Mouse (Mus musculus): ENCODE results near the gene Cog7.
A peak's percentile ranks its signal among the peaks of the same experiment; 100 is the strongest.

Cog7 gene

GRCm38 (mm10) chr7:121899311-121899710, 82.2 kb downstream of the Cog7 start:
- DNase-seq (ENCODE audit: low spot score) = no peak

GRCm38 (mm10) chr7:121896689-121897088, 84.8 kb downstream of the Cog7 start:
- DNase-seq (ENCODE audit: low spot score) = no peak

GRCm38 (mm10) chr7:121890636-121891360, 90.7 kb downstream of the Cog7 start:
- DNase-seq (ENCODE audit: low spot score) = peak; percentile 83

- no peak for DNase-seq (ENCODE audit: low spot score)
These were observed 101.3 kb downstream of the Cog7 start for GRCm38 (mm10) chr7:121880246-121880645.

- DNase-seq (ENCODE audit: low spot score) = no peak
These were observed 106.7 kb downstream of the Cog7 start for GRCm38 (mm10) chr7:121874784-121875183.

- no peak for DNase-seq (ENCODE audit: low spot score)
These were observed 107.5 kb downstream of the Cog7 start for GRCm38 (mm10) chr7:121873998-121874397.

- no peak for DNase-seq (ENCODE audit: low spot score)
These were observed 109.9 kb downstream of the Cog7 start for GRCm38 (mm10) chr7:121871631-121872030.

GRCm38 (mm10) chr7:121864858-121865585, 116.5 kb downstream of the Cog7 start, which contains the start of gene Scnn1b:
Scnn1b (plus strand) TSS chr7:121865038.
- DNase-seq (ENCODE audit: low spot score) = no peak

- peak; percentile 63 for DNase-seq (ENCODE audit: low spot score)
These were observed 122.6 kb downstream of the Cog7 start for GRCm38 (mm10) chr7:121858939-121859338.

GRCm38 (mm10) chr7:121857177-121857884, 124.2 kb downstream of the Cog7 start:
- DNase-seq (ENCODE audit: low spot score) = peak; percentile 54

GRCm38 (mm10) chr7:121848537-121849168, 132.9 kb downstream of the Cog7 start:
- no peak for DNase-seq (ENCODE audit: low spot score)

- DNase-seq (ENCODE audit: low spot score) = no peak
These were observed 135.5 kb downstream of the Cog7 start for GRCm38 (mm10) chr7:121845964-121846363.

- DNase-seq (ENCODE audit: low spot score) = no peak
These were observed 139.3 kb downstream of the Cog7 start for GRCm38 (mm10) chr7:121842234-121842633.

- DNase-seq (ENCODE audit: low spot score) = no peak
These were observed 140.7 kb downstream of the Cog7 start for GRCm38 (mm10) chr7:121840810-121841209.

GRCm38 (mm10) chr7:121836827-121837226, 144.7 kb downstream of the Cog7 start:
- no peak for DNase-seq (ENCODE audit: low spot score)

GRCm38 (mm10) chr7:121835392-121835791, 146.1 kb downstream of the Cog7 start:
- DNase-seq (ENCODE audit: low spot score) = no peak
